Mouse (Mus musculus) bone marrow, adult 2 months (tissue): ENCODE measurements at regions not wholly inside any gene's neighbourhood (a gene's known extent, or its start where the extent isn't known, plus 50 kb on each side); places are given as distances from the start of the nearest gene placed in this dataset.

Experiments used
- CTCF ChIP-seq: fragments of 200-500 bp; IDR thresholded peaks from 2 replicates; pipeline ENCODE4 v1.5.1; 2011; ENCODE audit warnings: low read length, control low read depth; ENCODE audit not compliant: control insufficient read depth, insufficient read depth
- POLR2A ChIP-seq: fragments of 200-500 bp; IDR thresholded peaks from 2 replicates; pipeline ENCODE4 v1.6.1; 2011; ENCODE audit warnings: low read depth, mild to moderate bottlenecking, control low read depth, low read length, borderline replicate concordance; ENCODE audit not compliant: control insufficient read depth

DNA sequence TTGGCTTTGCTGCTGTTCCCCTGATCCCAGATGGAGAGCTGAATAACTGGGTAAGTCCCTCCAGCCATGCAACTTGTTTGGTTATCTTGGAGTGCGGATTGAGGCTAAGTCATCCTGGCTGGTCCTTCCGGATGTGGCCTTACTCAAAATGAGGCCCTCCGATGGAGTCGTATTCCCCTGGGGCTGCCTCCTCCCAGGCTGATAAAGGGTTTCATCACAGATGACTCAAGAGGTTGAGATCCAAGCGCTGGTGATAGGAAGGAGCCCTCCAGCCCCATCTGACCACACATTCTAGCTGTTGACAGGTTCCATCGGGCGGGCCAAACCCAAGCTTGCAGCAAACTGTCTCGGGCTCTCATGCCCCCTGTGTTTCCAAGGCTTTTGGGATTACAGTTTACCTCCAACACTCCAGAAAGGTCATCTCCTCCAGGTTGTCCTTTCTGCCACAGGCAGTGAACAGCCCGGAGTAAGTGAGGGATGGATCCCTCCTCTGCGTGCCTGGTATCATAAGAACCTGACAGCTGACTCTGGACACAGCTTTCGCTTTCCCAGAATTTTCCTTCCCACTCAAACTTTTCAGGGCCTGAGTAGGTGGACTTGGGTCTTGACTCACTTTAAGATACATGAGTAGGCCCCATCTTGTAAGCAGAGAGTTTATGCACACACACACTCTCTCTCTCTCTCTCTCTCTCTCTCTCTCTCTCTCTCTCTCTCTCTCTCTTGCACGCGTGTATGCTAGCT lies 68.7 kb downstream of the Sox9 start:
- TF ChIP-seq CTCF (no peak), POLR2A (no peak)
